Mouse (Mus musculus): ENCODE data around the gene Dkkl1. TPM values are rescaled to one million over a fixed set of nuclear protein-coding genes. Genes with fewer than 3 reads are reported as not detected.
A peak's percentile ranks its signal among the peaks of the same experiment; 100 is the strongest.

Dkkl1 gene
- polyA plus RNA-seq, 1 experiment from 2014 or later, result 1.8 TPM

GRCm38 (mm10) chr7:45196176-45196535, 15.8 kb downstream of the Dkkl1 start:
- Histone ChIP-seq H3K36me3 (no peaks in the 10 kb centered on the region), H3K9me3 (no peaks in the 10 kb centered on the region), H3K4me1 (replicated peaks) (peaks cover 62% of the 10 kb centered on the region), H3K27me3 (ENCODE audit: insufficient read depth, poor library complexity, severe bottlenecking) (peaks cover 49% of the 10 kb centered on the region), H3K4me3 (no peak overlapping the region), H3K27ac (peak overlapping the region; percentile 45; the same call in 1 of the 2 replicates)
- 77% methylated on average over 4 of the region's 4 CpGs for WGBS
- DNase-seq (ENCODE audit: low spot score), result no peak

- WGBS, result 58% methylated on average over 13 of the region's 13 CpGs
- H3K36me3 ChIP-seq, result no peaks in the 10 kb centered on the region
- 0 out of 2 replicates have a peak overlapping the region, but pooled peaks have one; percentile 45 for H3K27ac ChIP-seq
- no peaks in the 10 kb centered on the region for H3K9me3 ChIP-seq
- H3K4me3 ChIP-seq, result no peak overlapping the region
- peaks cover 50% of the 10 kb centered on the region for H3K27me3 ChIP-seq (ENCODE audit: insufficient read depth, poor library complexity, severe bottlenecking)
- no peak for DNase-seq (ENCODE audit: low spot score)
- peaks cover 66% of the 10 kb centered on the region for H3K4me1 ChIP-seq (replicated peaks)
Observed at GRCm38 (mm10) chr7:45195341-45196175, 16.4 kb downstream of the Dkkl1 start.

- Histone ChIP-seq H3K27ac (peak overlapping the region; percentile 18; the same call in 1 of the 2 replicates), H3K4me3 (no peak overlapping the region), H3K27me3 (ENCODE audit: insufficient read depth, poor library complexity, severe bottlenecking) (peaks cover 54% of the 10 kb centered on the region), H3K36me3 (no peaks in the 10 kb centered on the region), H3K9me3 (no peaks in the 10 kb centered on the region), H3K4me1 (replicated peaks) (peaks cover 66% of the 10 kb centered on the region)
- no peak for DNase-seq (ENCODE audit: low spot score)
- WGBS, result 71% methylated on average over 17 of the region's 17 CpGs
Observed at GRCm38 (mm10) chr7:45193871-45194785, 17.8 kb downstream of the Dkkl1 start.

- peaks cover 61% of the 10 kb centered on the region for H3K4me1 ChIP-seq (replicated peaks)
- peak overlapping the region; percentile 50 for H3K27ac ChIP-seq
- H3K9me3 ChIP-seq, result no peaks in the 10 kb centered on the region
- H3K36me3 ChIP-seq, result no peaks in the 10 kb centered on the region
- 62% methylated on average over 5 of the region's 5 CpGs for WGBS
- no peak overlapping the region for H3K4me3 ChIP-seq
- no peak for DNase-seq (ENCODE audit: low spot score)
- H3K27me3 ChIP-seq (ENCODE audit: insufficient read depth, poor library complexity, severe bottlenecking), result peaks cover 61% of the 10 kb centered on the region
Observed at GRCm38 (mm10) chr7:45193406-45193805, 18.5 kb downstream of the Dkkl1 start.

- Histone ChIP-seq H3K4me1 (replicated peaks) (peaks cover 56% of the 10 kb centered on the region), H3K36me3 (no peaks in the 10 kb centered on the region), H3K4me3 (no peak overlapping the region), H3K9me3 (no peaks in the 10 kb centered on the region), H3K27me3 (ENCODE audit: insufficient read depth, poor library complexity, severe bottlenecking) (peaks cover 68% of the 10 kb centered on the region), H3K27ac (peak overlapping the region; percentile 50)
- DNase-seq (ENCODE audit: low spot score), result no peak
- 76% methylated on average over 7 of the region's 7 CpGs for WGBS
Observed at GRCm38 (mm10) chr7:45192585-45193310, 19.2 kb downstream of the Dkkl1 start.

- peak; percentile 53 for DNase-seq (ENCODE audit: low spot score)
- Histone ChIP-seq H3K27ac (0 out of 2 replicates have a peak overlapping the region, but pooled peaks have one; percentile 5), H3K27me3 (ENCODE audit: insufficient read depth, poor library complexity, severe bottlenecking) (peaks cover 71% of the 10 kb centered on the region), H3K4me3 (no peak overlapping the region), H3K36me3 (no peaks in the 10 kb centered on the region), H3K9me3 (no peaks in the 10 kb centered on the region), H3K4me1 (replicated peaks) (peaks cover 49% of the 10 kb centered on the region)
- WGBS, result 18% methylated on average over 8 of the region's 8 CpGs
Observed at GRCm38 (mm10) chr7:45191803-45192363, 20.1 kb downstream of the Dkkl1 start.

- peaks cover 74% of the 10 kb centered on the region for H3K27me3 ChIP-seq (ENCODE audit: insufficient read depth, poor library complexity, severe bottlenecking)
- WGBS, result 74% methylated on average over 2 of the region's 2 CpGs
- peaks cover 42% of the 10 kb centered on the region for H3K4me1 ChIP-seq (replicated peaks)
- H3K4me3 ChIP-seq, result no peak overlapping the region
- no peak overlapping the region for H3K27ac ChIP-seq
- no peak for DNase-seq (ENCODE audit: low spot score)
- no peaks in the 10 kb centered on the region for H3K36me3 ChIP-seq
- no peaks in the 10 kb centered on the region for H3K9me3 ChIP-seq
Observed at GRCm38 (mm10) chr7:45191161-45191560, 20.8 kb downstream of the Dkkl1 start.

- 90% methylated on average over 6 of the region's 6 CpGs for WGBS
- peaks cover 34% of the 10 kb centered on the region for H3K4me1 ChIP-seq (replicated peaks)
- no peak overlapping the region for H3K27ac ChIP-seq
- no peaks in the 10 kb centered on the region for H3K9me3 ChIP-seq
- H3K27me3 ChIP-seq (ENCODE audit: insufficient read depth, poor library complexity, severe bottlenecking), result peaks cover 75% of the 10 kb centered on the region
- no peak overlapping the region for H3K4me3 ChIP-seq
- no peak for DNase-seq (ENCODE audit: low spot score)
- H3K36me3 ChIP-seq, result no peaks in the 10 kb centered on the region
Observed at GRCm38 (mm10) chr7:45190186-45190585, 21.8 kb downstream of the Dkkl1 start.

GRCm38 (mm10) chr7:45189600-45189999, 22.3 kb downstream of the Dkkl1 start:
- H3K4me1 ChIP-seq (replicated peaks), result peaks cover 34% of the 10 kb centered on the region
- WGBS, result 59% methylated on average over 16 of the region's 16 CpGs
- peaks cover 81% of the 10 kb centered on the region for H3K27me3 ChIP-seq (ENCODE audit: insufficient read depth, poor library complexity, severe bottlenecking)
- H3K9me3 ChIP-seq, result no peaks in the 10 kb centered on the region
- DNase-seq (ENCODE audit: low spot score), result no peak
- H3K4me3 ChIP-seq, result no peak overlapping the region
- H3K36me3 ChIP-seq, result no peaks in the 10 kb centered on the region
- H3K27ac ChIP-seq, result no peak overlapping the region

GRCm38 (mm10) chr7:45185921-45186320, 26.0 kb downstream of the Dkkl1 start:
- no peak overlapping the region for H3K4me3 ChIP-seq
- WGBS, result 68% methylated on average over 7 of the region's 7 CpGs
- H3K4me1 ChIP-seq (replicated peaks), result peaks cover 31% of the 10 kb centered on the region
- H3K27me3 ChIP-seq (ENCODE audit: insufficient read depth, poor library complexity, severe bottlenecking), result peaks cover 97% of the 10 kb centered on the region
- H3K27ac ChIP-seq, result 0 out of 2 replicates have a peak overlapping the region, but pooled peaks have one; percentile 20
- no peaks in the 10 kb centered on the region for H3K9me3 ChIP-seq
- no peaks in the 10 kb centered on the region for H3K36me3 ChIP-seq
- no peak for DNase-seq (ENCODE audit: low spot score)

- H3K9me3 ChIP-seq, result no peaks in the 10 kb centered on the region
- WGBS, result 58% methylated on average over 7 of the region's 7 CpGs
- no peak for DNase-seq (ENCODE audit: low spot score)
Observed at GRCm38 (mm10) chr7:45183672-45184071, 28.3 kb downstream of the Dkkl1 start.

GRCm38 (mm10) chr7:45182606-45183005, 29.3 kb downstream of the Dkkl1 start:
- H3K27me3 ChIP-seq (ENCODE audit: insufficient read depth, poor library complexity, severe bottlenecking), result peaks cover 99% of the 10 kb centered on the region
- 16% methylated on average over 11 of the region's 11 CpGs for WGBS
- no peaks in the 10 kb centered on the region for H3K36me3 ChIP-seq
- H3K9me3 ChIP-seq, result no peaks in the 10 kb centered on the region
- H3K4me3 ChIP-seq, result peak overlapping the region; percentile 45
- H3K4me1 ChIP-seq (replicated peaks), result peaks cover 32% of the 10 kb centered on the region
- DNase-seq (ENCODE audit: low spot score), result no peak
- H3K27ac ChIP-seq, result no peak overlapping the region

More at GRCm38 (mm10) chr7:45183672-45184071, 28.3 kb downstream of the Dkkl1 start:
- H3K27me3 ChIP-seq (ENCODE audit: insufficient read depth, poor library complexity, severe bottlenecking), result peaks cover 99% of the 10 kb centered on the region
- no peak overlapping the region for H3K4me3 ChIP-seq
- peaks cover 32% of the 10 kb centered on the region for H3K4me1 ChIP-seq (replicated peaks)
- H3K27ac ChIP-seq, result no peak overlapping the region
- no peaks in the 10 kb centered on the region for H3K36me3 ChIP-seq
